Mouse (Mus musculus) stomach, postnatal 0 days (tissue): Measurements from ENCODE around the gene Slc38a3. TPM values are rescaled to one million over a fixed set of nuclear protein-coding genes. Genes with fewer than 3 reads are reported as not detected.
A peak's percentile ranks its signal among the peaks of the same experiment; 100 is the strongest.

Experiments used
- ATAC-seq: fragments of 200-750 bp; cut with Nextera tagmentation; 2 replicates; pipeline ENCODE4 v1.8.0; 2017; ENCODE audit not compliant: low FRiP score, low TSS enrichment
- DNase-seq: peaks from one replicate; pipeline ENCODE4 v3.0.0-alpha.2; 2016; ENCODE audit warnings: low spot score
- H3K27ac ChIP-seq: fragments of 300-500 bp; sonication (generic); replicated peaks from 2 replicates; pipeline ENCODE4 v1.5.1; 2014; ENCODE audit warnings: mild to moderate bottlenecking, control low read depth
- H3K27me3 ChIP-seq: fragments of 300-500 bp; sonication (generic); 2 replicates; pipeline ENCODE4 v1.6.1; 2014; ENCODE audit warnings: low read length; ENCODE audit not compliant: control insufficient read depth, insufficient read depth
- H3K36me3 ChIP-seq: fragments of 300-500 bp; sonication (generic); 2 replicates; pipeline ENCODE4 v1.6.1; 2014; ENCODE audit warnings: low read length, mixed read lengths; ENCODE audit not compliant: control insufficient read depth, insufficient read depth
- H3K4me1 ChIP-seq: fragments of 300-500 bp; sonication (generic); replicated peaks from 2 replicates; pipeline ENCODE4 v1.6.1; 2014; ENCODE audit warnings: antibody characterized with exemption; ENCODE audit not compliant: control insufficient read depth, insufficient read depth
- H3K4me2 ChIP-seq: fragments of 300-500 bp; sonication (generic); replicated peaks from 2 replicates; pipeline ENCODE4 v1.6.1; 2014; ENCODE audit warnings: low read depth, mild to moderate bottlenecking, control low read depth, moderate library complexity
- H3K4me3 ChIP-seq: fragments of 300-500 bp; sonication (generic); 2 replicates; pipeline ENCODE4 v1.5.1; 2014; ENCODE audit warnings: low read depth, low read length, control low read depth
- H3K9ac ChIP-seq: fragments of 300-500 bp; sonication (generic); 2 replicates; pipeline ENCODE4 v1.6.1; 2014; ENCODE audit warnings: mild to moderate bottlenecking, low read length, control low read depth, mixed read lengths
- H3K9me3 ChIP-seq: fragments of 300-500 bp; sonication (generic); 2 replicates; pipeline ENCODE4 v1.6.1; 2016; ENCODE audit warnings: low read length; ENCODE audit not compliant: control insufficient read depth
- CTCF ChIP-seq: IDR thresholded peaks from 2 replicates; pipeline ENCODE4 v1.5.1; 2016; ENCODE audit warnings: antibody characterized with exemption, low read depth, mild to moderate bottlenecking, moderate library complexity
- EP300 ChIP-seq: optimal IDR thresholded peaks from 2 replicates; pipeline ENCODE3; 2016; ENCODE audit warnings: antibody characterized with exemption
- WGBS: fragments of 180-500 bp; shearing (Covaris S2); extraction: QIAGEN DNeasy Blood & Tissue Kit; methylation state at CpG from one replicate; pipeline ENCODE4 v1.1.7; 2014; 5-methylcytosine and 5-hydroxymethylcytosine counted together
- polyA plus RNA-seq: library from polyadenylated mRNA; unstranded; fragments of >200 nt; fragmentation: Nextera tagmentation; extraction: Ambion mirVana; gene quantifications from 2 replicates; pipeline ENCODE4 v1.2.1, GENCODE M21; 2015

The Slc38a3 gene
- polyA plus RNA-seq, 1 experiment from 2014 or later, result 0.95 TPM

GRCm38 (mm10) chr9:107650225-107650624 lies 19.1 kb downstream of the Slc38a3 start:
- no peak for TF ChIP-seq CTCF
- no peak for TF ChIP-seq EP300
- Histone ChIP-seq H3K9ac (no peak overlapping the region), H3K27me3 (no peaks in the 10 kb centered on the region), H3K9me3 (no peaks in the 10 kb centered on the region), H3K36me3 (no peaks in the 10 kb centered on the region), H3K4me2 (no peak overlapping the region), H3K27ac (no peak overlapping the region), H3K4me1 (no peaks in the 10 kb centered on the region), H3K4me3 (no peak overlapping the region)
- ATAC-seq (no peak), DNase-seq (no peak)
- 76% methylated on average over 7 of the region's 7 CpGs for WGBS

GRCm38 (mm10) chr9:107648767-107649166 lies 20.6 kb downstream of the Slc38a3 start:
- ATAC-seq (no peak), DNase-seq (no peak)
- WGBS, result 34% methylated on average over 3 of the region's 3 CpGs
- Histone ChIP-seq H3K4me3 (no peak overlapping the region), H3K4me2 (no peak overlapping the region), H3K36me3 (no peaks in the 10 kb centered on the region), H3K4me1 (no peaks in the 10 kb centered on the region), H3K9ac (no peak overlapping the region), H3K27me3 (no peaks in the 10 kb centered on the region), H3K9me3 (no peaks in the 10 kb centered on the region), H3K27ac (no peak overlapping the region)
- TF ChIP-seq CTCF, result no peak
- no peak for TF ChIP-seq EP300

GRCm38 (mm10) chr9:107646975-107647374 lies 22.4 kb downstream of the Slc38a3 start:
- no peak for ATAC-seq
- peak; percentile 50 for TF ChIP-seq CTCF
- no peak for TF ChIP-seq EP300
- Histone ChIP-seq H3K9ac (no peak overlapping the region), H3K27ac (no peak overlapping the region), H3K4me2 (no peak overlapping the region), H3K36me3 (no peaks in the 10 kb centered on the region), H3K9me3 (no peaks in the 10 kb centered on the region), H3K27me3 (no peaks in the 10 kb centered on the region), H3K4me3 (no peak overlapping the region), H3K4me1 (no peaks in the 10 kb centered on the region)
- no peak for DNase-seq
- WGBS, result 76% methylated on average over 6 of the region's 6 CpGs

- TF ChIP-seq EP300 (no peak), CTCF (peak; percentile 99)
- Histone ChIP-seq H3K27ac (no peak overlapping the region), H3K9me3 (no peaks in the 10 kb centered on the region), H3K9ac (no peak overlapping the region), H3K4me1 (no peaks in the 10 kb centered on the region), H3K27me3 (no peaks in the 10 kb centered on the region), H3K4me2 (no peak overlapping the region), H3K4me3 (no peak overlapping the region), H3K36me3 (no peaks in the 10 kb centered on the region)
- DNase-seq (peak; percentile 78), ATAC-seq (peak; percentile 71)
- 17% methylated on average over 5 of the region's 5 CpGs for WGBS
These were observed 23.8 kb downstream of the Slc38a3 start for GRCm38 (mm10) chr9:107645577-107645976.

GRCm38 (mm10) chr9:107645153-107645510 lies 24.2 kb downstream of the Slc38a3 start:
- H3K27ac ChIP-seq, result no peak overlapping the region

GRCm38 (mm10) chr9:107644495-107645152 lies 24.7 kb downstream of the Slc38a3 start:
- Histone ChIP-seq H3K4me1 (no peaks in the 10 kb centered on the region), H3K36me3 (no peaks in the 10 kb centered on the region), H3K4me3 (peak overlapping the region; percentile 29), H3K27me3 (no peaks in the 10 kb centered on the region), H3K9me3 (no peaks in the 10 kb centered on the region), H3K27ac (peak overlapping the region; percentile 49; the same call in 1 of the 2 replicates), H3K4me2 (peak overlapping the region; percentile 59), H3K9ac (peak overlapping the region; percentile 66)
- ATAC-seq (peak; percentile 83), DNase-seq (peak; percentile 92)
- TF ChIP-seq EP300 (no peak), CTCF (peak; percentile 99)
- 4% methylated on average over 35 of the region's 35 CpGs for WGBS

More at GRCm38 (mm10) chr9:107645153-107645510, 24.2 kb downstream of the Slc38a3 start:
- Histone ChIP-seq H3K9me3 (no peaks in the 10 kb centered on the region), H3K4me2 (peak overlapping the region; percentile 59), H3K9ac (no peak overlapping the region), H3K36me3 (no peaks in the 10 kb centered on the region), H3K4me1 (no peaks in the 10 kb centered on the region), H3K4me3 (no peak overlapping the region), H3K27me3 (no peaks in the 10 kb centered on the region)
- WGBS, result 42% methylated on average over 7 of the region's 7 CpGs
- ATAC-seq (0 out of 2 replicates have a peak, but pooled peaks have one; percentile 11), DNase-seq (no peak)
- TF ChIP-seq CTCF (no peak), EP300 (no peak)
